In the genomic region with DNA sequence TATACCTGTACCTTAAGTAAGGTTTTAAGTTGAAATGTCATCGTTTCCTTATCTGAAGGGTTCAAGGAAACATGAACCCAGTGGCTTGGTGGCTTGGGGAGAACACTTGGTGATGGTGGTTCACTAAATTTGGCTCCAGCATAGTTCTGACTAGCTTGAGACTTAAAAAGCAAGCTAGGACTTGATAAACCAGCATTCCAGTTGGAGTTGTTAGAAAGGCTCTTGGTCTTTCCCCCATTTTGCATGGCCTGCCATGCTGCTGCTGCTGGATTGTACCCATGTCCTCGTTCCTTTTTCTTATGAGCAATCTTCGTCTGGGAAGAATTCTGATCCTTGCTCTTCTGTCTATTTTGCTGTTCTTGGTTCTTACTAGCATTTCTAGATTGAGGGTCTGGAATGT, we compare ENCODE assay signal across 9 mouse cellular contexts. TPM values are rescaled to one million over a fixed set of nuclear protein-coding genes. Genes with fewer than 3 reads are reported as not detected.
A peak's percentile ranks its signal among the peaks of the same experiment; 100 is the strongest.
DNase-seq lines count a peak whose midpoint lies in the region; ATAC-seq lines count a peak whose summit lies in the region.
"Had no signal": no experiment of that assay in that cellular context is flagged by ENCODE, and none has a peak within 500 bp of the region (broad histone marks: within the 10 kb centered on the region; RNA-seq: fewer than 3 reads in every experiment).

No protein-coding gene starts in this region.

- ATAC-seq in erythroblast, adult 5-6 weeks (replicated peaks; ENCODE audit: low FRiP score, poor library complexity, severe bottlenecking): no peak
- no peak for ATAC-seq in forebrain, embryonic 15.5 days (replicated peaks)
- ATAC-seq in liver, embryonic 15.5 days (ENCODE audit: insufficient read depth): no peak
- ATAC-seq in activated CD4-positive, CD25-positive, alpha-beta regulatory T cell, adult 4 months: no peak

- H3K27me3 ChIP-seq in erythroblast, embryonic 14.5 days (ENCODE audit: control insufficient read depth): no peaks in the 10 kb centered on the region
- H3K27me3 ChIP-seq in forebrain, embryonic 15.5 days: no peaks in the 10 kb centered on the region
- no peaks in the 10 kb centered on the region for H3K27me3 ChIP-seq in liver, embryonic 15.5 days

- peak overlapping the region; percentile 99 for H3K27ac ChIP-seq in forebrain, embryonic 15.5 days (replicated peaks)
- H3K27ac ChIP-seq in liver, embryonic 15.5 days (replicated peaks): peak overlapping the region; percentile 97

- H3K36me3 ChIP-seq in erythroblast, embryonic 14.5 days (ENCODE audit: control insufficient read depth): peaks cover 69% of the 10 kb centered on the region
- H3K36me3 ChIP-seq in forebrain, embryonic 15.5 days: peaks cover 16% of the 10 kb centered on the region
- peaks cover 39% of the 10 kb centered on the region for H3K36me3 ChIP-seq in liver, embryonic 15.5 days (replicated peaks)

- H3K4me1 ChIP-seq in erythroblast, embryonic 14.5 days (ENCODE audit: control insufficient read depth): peaks cover 59% of the 10 kb centered on the region
- peaks cover 57% of the 10 kb centered on the region for H3K4me1 ChIP-seq in forebrain, embryonic 15.5 days
- peaks cover 57% of the 10 kb centered on the region for H3K4me1 ChIP-seq in liver, embryonic 15.5 days (replicated peaks)

- peak overlapping the region; percentile 95 for H3K4me3 ChIP-seq in erythroblast, embryonic 14.5 days (replicated peaks)
- H3K4me3 ChIP-seq in forebrain, embryonic 15.5 days: peak overlapping the region; percentile 91
- H3K4me3 ChIP-seq in liver, embryonic 15.5 days (replicated peaks): peak overlapping the region; percentile 82

- peak overlapping the region; percentile 95 for H3K9ac ChIP-seq in forebrain, embryonic 15.5 days (replicated peaks)
- 0 out of 2 replicates have a peak overlapping the region, but pooled peaks have one; percentile 90 for H3K9ac ChIP-seq in liver, embryonic 15.5 days

- H3K9me3 ChIP-seq in erythroblast, embryonic 14.5 days (ENCODE audit: control insufficient read depth, low read length): no peaks in the 10 kb centered on the region
- no peaks in the 10 kb centered on the region for H3K9me3 ChIP-seq in forebrain, embryonic 15.5 days
- H3K9me3 ChIP-seq in liver, embryonic 15.5 days (replicated peaks): no peaks in the 10 kb centered on the region

- DNase-seq in A20 (ENCODE audit: low read depth, low spot score): peak; percentile 53
- DNase-seq in frontal cortex, postnatal 36 days (ENCODE audit: low spot score in 2 of 2): no peak
- DNase-seq in kidney, postnatal 36 days: no peak
- DNase-seq: cerebellum, adult 11-12 months had no signal

- H3K4me2 ChIP-seq in forebrain, embryonic 15.5 days (replicated peaks): peak overlapping the region; percentile 93
- H3K4me2 ChIP-seq in liver, embryonic 15.5 days: peak overlapping the region; percentile 77

- 43% methylated on average over 3 of the region's 3 CpGs for WGBS in forebrain, embryonic 15.5 days
- WGBS in liver, embryonic 15.5 days (ENCODE audit: insufficient replicate concordance): 39% methylated on average over 3 of the region's 3 CpGs

RNA-seq across cellular contexts. Expression of a gene that starts 1.6 kb away (rescaled TPM):
- polyA plus RNA-seq in erythroblast, embryonic 14.5 days (2012): 0.66 and 1.0 TPM in 2 replicates
- total RNA-seq in erythroblast, adult 5-6 weeks (2015; ENCODE audit: low replicate concordance): 81.7 and 106 TPM in 2 replicates
- total RNA-seq in erythroblast, adult 5-6 weeks (2017; ENCODE audit: low replicate concordance): 106 and 135 TPM in 2 replicates
- 131 and 134 TPM in 2 replicates for polyA plus RNA-seq in forebrain, embryonic 15.5 days (2015; fragmentation: Nextera tagmentation; extraction: Ambion mirVana)
- polyA plus RNA-seq in liver, embryonic 15.5 days (2015; fragmentation: Nextera tagmentation; extraction: Ambion mirVana): 77.1 and 78.3 TPM in 2 replicates
- 100 to 1,000 TPM; 216 to 230 TPM for polyA plus RNA-seq in activated CD4-positive, CD25-positive, alpha-beta regulatory T cell, adult 4 months (2017; shearing (Covaris generic))

RNA-seq across cellular contexts. Expression of a gene that starts 16.5 kb away (rescaled TPM):
- 21.7 and 28.6 TPM in 2 replicates for polyA plus RNA-seq in erythroblast, embryonic 14.5 days (2012)
- total RNA-seq in erythroblast, adult 5-6 weeks (2015; ENCODE audit: low replicate concordance): 116 and 151 TPM in 2 replicates
- 176 and 297 TPM in 2 replicates for total RNA-seq in erythroblast, adult 5-6 weeks (2017; ENCODE audit: low replicate concordance)
- 257 and 272 TPM in 2 replicates for polyA plus RNA-seq in forebrain, embryonic 15.5 days (2015; fragmentation: Nextera tagmentation; extraction: Ambion mirVana)
- 87.2 and 90.0 TPM in 2 replicates for polyA plus RNA-seq in liver, embryonic 15.5 days (2015; fragmentation: Nextera tagmentation; extraction: Ambion mirVana)
- 100 to 1,000 TPM; 172 to 181 TPM for polyA plus RNA-seq in activated CD4-positive, CD25-positive, alpha-beta regulatory T cell, adult 4 months (2017; shearing (Covaris generic))

RNA-seq across cellular contexts. Expression of a gene that starts 23.2 kb away (rescaled TPM):
- polyA plus RNA-seq in erythroblast, embryonic 14.5 days (2012): 0.02 TPM in 1 of 2 replicates, not detected in the other
- total RNA-seq in erythroblast, adult 5-6 weeks (2015; ENCODE audit: low replicate concordance): 2.9 and 5.2 TPM in 2 replicates
- 3.6 and 4.1 TPM in 2 replicates for total RNA-seq in erythroblast, adult 5-6 weeks (2017; ENCODE audit: low replicate concordance)
- 0.08 and 0.13 TPM in 2 replicates for polyA plus RNA-seq in forebrain, embryonic 15.5 days (2015; fragmentation: Nextera tagmentation; extraction: Ambion mirVana)
- polyA plus RNA-seq in liver, embryonic 15.5 days (2015; fragmentation: Nextera tagmentation; extraction: Ambion mirVana): 2.8 and 3.0 TPM in 2 replicates
- polyA plus RNA-seq in activated CD4-positive, CD25-positive, alpha-beta regulatory T cell, adult 4 months (2017; shearing (Covaris generic)): 1 to 10 TPM; 4.9 to 7.9 TPM

RNA-seq across cellular contexts. Expression of a gene that starts 48.5 kb away (rescaled TPM):
- polyA plus RNA-seq in erythroblast, embryonic 14.5 days (2012): 0.33 and 0.54 TPM in 2 replicates
- 9.2 and 15.2 TPM in 2 replicates for total RNA-seq in erythroblast, adult 5-6 weeks (2015; ENCODE audit: low replicate concordance)
- 29.4 and 31.6 TPM in 2 replicates for total RNA-seq in erythroblast, adult 5-6 weeks (2017; ENCODE audit: low replicate concordance)
- polyA plus RNA-seq in forebrain, embryonic 15.5 days (2015; fragmentation: Nextera tagmentation; extraction: Ambion mirVana): 50.9 and 56.7 TPM in 2 replicates
- polyA plus RNA-seq in liver, embryonic 15.5 days (2015; fragmentation: Nextera tagmentation; extraction: Ambion mirVana): 24.0 and 29.4 TPM in 2 replicates
- polyA plus RNA-seq in activated CD4-positive, CD25-positive, alpha-beta regulatory T cell, adult 4 months (2017; shearing (Covaris generic)): 10 to 100 TPM; 74.0 to 98.1 TPM

Comparison
In these comparisons a context has a peak if more than half of its experiments do, and no peak if none do; other contexts are left out.
1. RNA of a gene that starts 1.6 kb away (polyA plus RNA-seq): 216 to 230 TPM in activated CD4-positive, CD25-positive, alpha-beta regulatory T cell, adult 4 months, 131 to 134 TPM in forebrain, embryonic 15.5 days and 77.1 to 78.3 TPM in liver, embryonic 15.5 days; 0.66 to 1.0 TPM in erythroblast, embryonic 14.5 days; every median in the first group is over 10 times any median in the second.
2. Peak in every context shown above with its lines, with median percentiles within 50 percentile points of each other: H3K4me3 ChIP-seq.